Mouse (Mus musculus) limb, embryonic 10.5 days (tissue): ENCODE results near the gene Amer1. TPM values are rescaled to one million over a fixed set of nuclear protein-coding genes. Genes with fewer than 3 reads are reported as not detected.

Experiments
- DNase-seq: peaks from one replicate; pipeline ENCODE4 v3.0.0-alpha.2; 2017; ENCODE audit warnings: low spot score
- H3K27ac ChIP-seq: fragments of 300-500 bp; sonication (generic); 2 replicates; pipeline ENCODE4 v1.5.1; 2016; ENCODE audit warnings: mild to moderate bottlenecking
- H3K27me3 ChIP-seq: fragments of 300-500 bp; sonication (generic); 2 replicates; pipeline ENCODE4 v1.6.1; 2016; ENCODE audit warnings: low read depth, mild to moderate bottlenecking; ENCODE audit not compliant: poor library complexity, severe bottlenecking
- H3K36me3 ChIP-seq: fragments of 300-500 bp; sonication (generic); 2 replicates; pipeline ENCODE4 v1.6.1; 2016; ENCODE audit warnings: mild to moderate bottlenecking, moderate library complexity
- H3K4me1 ChIP-seq: fragments of 300-500 bp; sonication (generic); 2 replicates; pipeline ENCODE4 v1.6.1; 2016
- H3K4me3 ChIP-seq: fragments of 300-500 bp; sonication (generic); 2 replicates; pipeline ENCODE4 v1.5.1; 2016; ENCODE audit warnings: mild to moderate bottlenecking, moderate library complexity
- H3K9me3 ChIP-seq: fragments of 300-500 bp; sonication (generic); replicated peaks from 2 replicates; pipeline ENCODE4 v1.6.1; 2016; ENCODE audit warnings: mild to moderate bottlenecking
- WGBS: fragments of 180-500 bp; shearing (Covaris S2); methylation state at CpG from one replicate; pipeline ENCODE4 v1.1.7; 2016; 5-methylcytosine and 5-hydroxymethylcytosine counted together
- polyA plus RNA-seq: library from polyadenylated mRNA; unstranded; fragments of >200 nt; fragmentation: Nextera tagmentation; extraction: Ambion mirVana; gene quantifications from 2 replicates; pipeline ENCODE4 v1.2.1, GENCODE M21; 2016

Gene Amer1
- polyA plus RNA-seq, result 10.2 and 11.6 TPM in 2 replicates

- H3K4me3 ChIP-seq, result peak within 1 kb of the TSS; percentile 61
- H3K9me3 ChIP-seq, result no peaks in the 10 kb centered on the region
- no peaks in the 10 kb centered on the region for H3K36me3 ChIP-seq
- peaks cover 4% of the 10 kb centered on the region; the same call in 1 of the 2 replicates for H3K4me1 ChIP-seq
- H3K27me3 ChIP-seq, result peaks cover 27% of the 10 kb centered on the region
- peak within 1 kb of the TSS; percentile 85 for H3K27ac ChIP-seq
- peak; percentile 72 for DNase-seq
- WGBS, result 10% methylated on average over 19 of the region's 19 CpGs
These were observed at the start of gene Amer1 for GRCm38 (mm10) chrX:95444776-95445111. Gene Amer1 (minus strand): TSS chrX:95444872.

- H3K9me3 ChIP-seq, result no peaks in the 10 kb centered on the region
- no peak for DNase-seq
- no peak overlapping the region for H3K4me3 ChIP-seq
- no peaks in the 10 kb centered on the region for H3K36me3 ChIP-seq
- 0 out of 2 replicates have a peak, but pooled peaks cover 6% of the 10 kb centered on the region for H3K27me3 ChIP-seq
- no peaks in the 10 kb centered on the region for H3K4me1 ChIP-seq
- no peak overlapping the region for H3K27ac ChIP-seq
- 88% methylated on average over 3 of the region's 3 CpGs for WGBS
These were observed 12.5 kb upstream of the Amer1 start for GRCm38 (mm10) chrX:95457166-95457565.

GRCm38 (mm10) chrX:95445866-95446265 lies 1.2 kb upstream of the Amer1 start:
- no peak for DNase-seq
- 67% methylated on average over 2 of the region's 2 CpGs for WGBS
- no peak overlapping the region for H3K27ac ChIP-seq
- H3K4me1 ChIP-seq, result peaks cover 4% of the 10 kb centered on the region; the same call in 1 of the 2 replicates
- no peaks in the 10 kb centered on the region for H3K9me3 ChIP-seq
- H3K36me3 ChIP-seq, result no peaks in the 10 kb centered on the region
- H3K4me3 ChIP-seq, result no peak overlapping the region
- peaks cover 27% of the 10 kb centered on the region for H3K27me3 ChIP-seq

- 29% methylated on average over 3 of the region's 3 CpGs for WGBS
- no peak for DNase-seq
- H3K36me3 ChIP-seq, result no peaks in the 10 kb centered on the region
- H3K9me3 ChIP-seq, result no peaks in the 10 kb centered on the region
- peak overlapping the region; percentile 61 for H3K4me3 ChIP-seq
- H3K27me3 ChIP-seq, result peaks cover 27% of the 10 kb centered on the region
- H3K4me1 ChIP-seq, result peaks cover 4% of the 10 kb centered on the region; the same call in 1 of the 2 replicates
- peak overlapping the region; percentile 85; the same call in 1 of the 2 replicates for H3K27ac ChIP-seq
These were observed 469 bp upstream of the Amer1 start for GRCm38 (mm10) chrX:95445141-95445540.

- WGBS, result 7% methylated on average over 39 of the region's 42 CpGs
These were observed 535 bp downstream of the Amer1 start for GRCm38 (mm10) chrX:95443898-95444775.

GRCm38 (mm10) chrX:95443390-95443789 lies 1.3 kb downstream of the Amer1 start:
- Histone ChIP-seq H3K27me3 (peaks cover 35% of the 10 kb centered on the region), H3K36me3 (no peaks in the 10 kb centered on the region), H3K4me1 (peaks cover 4% of the 10 kb centered on the region; the same call in 1 of the 2 replicates), H3K27ac (peak overlapping the region; percentile 85), H3K9me3 (no peaks in the 10 kb centered on the region), H3K4me3 (peak overlapping the region; percentile 61)
- DNase-seq, result peak; percentile 30
- 22% methylated on average over 12 of the region's 12 CpGs for WGBS

More at GRCm38 (mm10) chrX:95443898-95444775, 535 bp downstream of the Amer1 start:
- Histone ChIP-seq H3K27ac (peak overlapping the region; percentile 85), H3K4me1 (peaks cover 4% of the 10 kb centered on the region; the same call in 1 of the 2 replicates), H3K27me3 (peaks cover 31% of the 10 kb centered on the region), H3K36me3 (no peaks in the 10 kb centered on the region), H3K4me3 (peak overlapping the region; percentile 61), H3K9me3 (no peaks in the 10 kb centered on the region)
- peak; percentile 60 for DNase-seq

- Histone ChIP-seq H3K4me3 (no peak overlapping the region), H3K36me3 (no peaks in the 10 kb centered on the region), H3K27ac (no peak overlapping the region), H3K9me3 (no peaks in the 10 kb centered on the region), H3K27me3 (peaks cover 35% of the 10 kb centered on the region), H3K4me1 (peaks cover 4% of the 10 kb centered on the region; the same call in 1 of the 2 replicates)
- WGBS, result 72% methylated on average over 1 of the region's 1 CpGs
- no peak for DNase-seq
These were observed 2.4 kb downstream of the Amer1 start for GRCm38 (mm10) chrX:95442261-95442660.

- Histone ChIP-seq H3K27me3 (peaks cover 35% of the 10 kb centered on the region), H3K4me1 (peaks cover 4% of the 10 kb centered on the region; the same call in 1 of the 2 replicates), H3K27ac (no peak overlapping the region), H3K4me3 (no peak overlapping the region), H3K36me3 (no peaks in the 10 kb centered on the region), H3K9me3 (no peaks in the 10 kb centered on the region)
- no peak for DNase-seq
These were observed 3.4 kb downstream of the Amer1 start for GRCm38 (mm10) chrX:95441290-95441689.

GRCm38 (mm10) chrX:95438491-95438890 lies 6.2 kb downstream of the Amer1 start:
- peaks cover 4% of the 10 kb centered on the region; the same call in 1 of the 2 replicates for H3K4me1 ChIP-seq
- H3K9me3 ChIP-seq, result no peaks in the 10 kb centered on the region
- no peaks in the 10 kb centered on the region for H3K36me3 ChIP-seq
- peaks cover 25% of the 10 kb centered on the region; the same call in 1 of the 2 replicates for H3K27me3 ChIP-seq
- 95% methylated on average over 4 of the region's 4 CpGs for WGBS
- H3K27ac ChIP-seq, result no peak overlapping the region
- DNase-seq, result no peak
- no peak overlapping the region for H3K4me3 ChIP-seq

GRCm38 (mm10) chrX:95437236-95437635 lies 7.4 kb downstream of the Amer1 start:
- WGBS, result 94% methylated on average over 1 of the region's 1 CpGs
- H3K27ac ChIP-seq, result no peak overlapping the region
- no peaks in the 10 kb centered on the region for H3K9me3 ChIP-seq
- no peaks in the 10 kb centered on the region for H3K36me3 ChIP-seq
- no peak overlapping the region for H3K4me3 ChIP-seq
- no peak for DNase-seq
- H3K4me1 ChIP-seq, result no peaks in the 10 kb centered on the region
- peaks cover 16% of the 10 kb centered on the region; the same call in 1 of the 2 replicates for H3K27me3 ChIP-seq

- H3K27ac ChIP-seq, result no peak overlapping the region
- H3K4me3 ChIP-seq, result no peak overlapping the region
- no peaks in the 10 kb centered on the region for H3K36me3 ChIP-seq
- H3K27me3 ChIP-seq, result no peaks in the 10 kb centered on the region; the same call in 1 of the 2 replicates
- no peaks in the 10 kb centered on the region for H3K4me1 ChIP-seq
- no peak for DNase-seq
- H3K9me3 ChIP-seq, result no peaks in the 10 kb centered on the region
These were observed 71.6 kb downstream of the Amer1 start for GRCm38 (mm10) chrX:95373101-95373500.
